Mouse (Mus musculus) erythroblast, embryonic 14.5 days (primary cell): ENCODE measurements around the gene Gabrd.

Experiments used
- GATA1 ChIP-seq: IDR thresholded peaks from 2 replicates; pipeline ENCODE4 v1.6.1; 2012; ENCODE audit warnings: low read length, inconsistent platforms, mixed read lengths
- TAL1 ChIP-seq: IDR thresholded peaks from 3 replicates; pipeline ENCODE4 v1.6.1; 2012; ENCODE audit warnings: low read length, inconsistent platforms, mixed read lengths

- TF ChIP-seq TAL1: no peak
- no peak for TF ChIP-seq GATA1
Observed at GRCm38 (mm10) chr4:155343415-155344298, 54.3 kb downstream of the Gabrd start.
